Mouse (Mus musculus): Measurements from ENCODE around the gene Mef2c.

Mef2c gene

DNA sequence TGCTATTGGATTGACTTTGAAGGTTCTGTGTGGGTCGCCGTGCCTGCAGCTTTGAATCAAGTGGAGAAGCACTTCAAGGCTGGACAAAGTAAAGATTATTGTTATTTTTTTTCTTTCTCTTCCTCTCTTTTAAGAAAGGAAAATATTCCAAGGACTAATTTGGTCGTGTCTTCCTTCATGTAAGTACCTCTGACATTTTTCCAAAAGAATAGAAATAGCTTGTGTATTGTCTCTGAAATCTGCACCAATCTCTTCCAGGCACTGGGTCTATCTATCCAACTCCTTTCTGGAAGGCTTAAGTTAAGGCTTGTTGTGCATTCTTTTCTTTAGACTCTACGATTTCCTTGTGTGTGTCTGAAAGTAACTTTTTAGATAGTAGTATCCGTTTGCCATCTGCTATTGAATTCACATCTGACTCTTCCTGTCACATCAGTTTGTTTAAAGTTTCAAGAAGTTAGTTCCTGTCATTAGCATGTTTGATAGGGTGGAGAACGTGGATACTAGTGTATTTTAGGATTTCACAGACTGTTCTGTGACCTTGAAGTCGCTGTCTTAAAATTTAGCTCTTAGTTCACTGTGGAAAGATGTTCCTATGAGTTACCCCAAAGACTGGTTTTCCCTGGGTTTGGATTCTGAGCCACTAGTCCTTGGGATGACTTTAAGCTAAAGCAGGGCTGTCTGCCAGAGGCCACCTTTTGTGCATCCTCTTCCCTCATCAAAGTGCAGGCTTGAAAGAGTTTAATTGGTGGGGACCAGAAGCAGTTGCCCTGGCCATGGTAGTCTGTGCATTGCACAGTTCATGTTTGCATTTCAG, 21.3 kb downstream of the Mef2c start:
- DNase-seq (ENCODE audit: low spot score) = no peak

DNA sequence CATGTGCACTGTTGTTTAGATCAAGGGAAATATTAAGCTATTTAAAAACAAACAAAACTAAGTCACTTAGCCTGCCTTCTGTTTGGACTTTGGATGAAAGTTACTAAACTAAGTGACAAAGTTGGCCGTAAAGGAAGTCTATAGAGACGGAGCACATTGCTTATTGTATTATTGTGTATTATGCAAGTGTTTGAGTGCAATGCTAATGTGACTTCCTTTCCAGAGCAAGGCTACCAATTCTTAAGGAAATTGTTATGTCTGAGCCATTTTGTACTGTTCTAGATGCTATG, 21.8 kb downstream of the Mef2c start:
- DNase-seq (ENCODE audit: low spot score) = no peak

DNA sequence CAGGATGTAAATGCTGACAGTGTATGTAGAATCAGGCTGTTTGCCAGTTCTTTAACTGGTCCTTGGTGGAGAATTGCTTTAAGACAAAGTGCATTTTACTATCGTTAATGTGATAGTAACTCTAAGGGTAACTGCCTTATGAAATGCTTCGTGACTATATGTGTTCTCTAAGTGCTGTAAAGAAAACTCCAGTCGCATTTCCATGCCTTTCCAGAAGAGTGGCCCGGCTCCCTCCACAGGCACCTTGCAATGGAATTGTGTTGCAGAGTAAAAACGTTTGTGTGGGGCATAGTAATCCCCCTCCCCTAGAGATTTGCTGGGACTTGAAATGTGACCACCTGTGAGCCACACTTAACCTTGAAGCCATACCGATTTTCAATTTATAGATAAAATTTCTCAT, 22.2 kb downstream of the Mef2c start:
- no peak for DNase-seq (ENCODE audit: low spot score)

DNA sequence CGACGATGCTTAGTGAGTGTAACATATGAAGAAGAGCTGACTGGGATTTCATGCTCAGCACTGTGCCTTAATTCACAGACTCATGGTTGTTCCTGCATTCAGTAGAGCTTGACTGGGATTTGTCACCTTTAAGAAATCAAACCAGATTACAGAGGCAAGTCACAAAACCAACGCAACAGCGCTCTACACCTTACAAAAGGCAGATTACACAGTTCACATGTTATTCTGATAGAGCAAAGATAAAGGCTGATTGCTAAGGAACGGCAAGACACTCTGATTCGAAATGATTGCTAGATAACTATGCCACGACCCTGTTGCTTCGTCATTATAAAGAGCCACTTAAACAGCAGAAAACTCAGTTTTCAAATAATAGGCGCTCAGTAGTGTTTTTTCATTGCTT, 24.1 kb downstream of the Mef2c start:
- DNase-seq (ENCODE audit: low spot score) = no peak

DNA sequence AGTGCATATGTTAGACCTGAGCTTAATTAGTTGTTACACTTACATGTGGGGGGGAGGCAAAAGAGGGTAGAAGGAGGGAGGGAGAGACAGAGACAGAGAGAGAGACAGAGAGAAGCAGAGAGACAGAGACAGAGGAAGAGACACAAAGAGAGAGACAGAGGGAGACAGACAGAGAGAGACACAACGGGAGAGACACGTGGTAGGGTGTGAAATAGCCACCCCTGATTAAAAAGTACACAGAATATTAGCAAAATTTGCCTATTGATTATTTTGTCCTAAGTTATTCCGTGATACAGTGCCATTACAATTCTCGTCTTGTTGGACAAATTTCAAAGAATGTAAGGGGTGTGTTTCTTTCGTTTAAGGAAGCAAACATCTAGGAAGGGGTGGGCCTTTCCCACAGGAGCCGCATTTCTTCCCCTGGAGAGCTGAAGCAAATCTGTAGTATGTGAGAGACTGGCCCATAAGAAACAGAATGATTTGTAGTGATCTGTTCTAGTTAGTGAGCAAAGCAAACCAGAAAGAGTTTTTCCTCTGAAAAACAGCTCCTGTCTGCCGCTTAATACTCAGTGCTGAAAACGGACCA, 26.0 kb downstream of the Mef2c start:
- no peak for DNase-seq (ENCODE audit: low spot score)

DNA sequence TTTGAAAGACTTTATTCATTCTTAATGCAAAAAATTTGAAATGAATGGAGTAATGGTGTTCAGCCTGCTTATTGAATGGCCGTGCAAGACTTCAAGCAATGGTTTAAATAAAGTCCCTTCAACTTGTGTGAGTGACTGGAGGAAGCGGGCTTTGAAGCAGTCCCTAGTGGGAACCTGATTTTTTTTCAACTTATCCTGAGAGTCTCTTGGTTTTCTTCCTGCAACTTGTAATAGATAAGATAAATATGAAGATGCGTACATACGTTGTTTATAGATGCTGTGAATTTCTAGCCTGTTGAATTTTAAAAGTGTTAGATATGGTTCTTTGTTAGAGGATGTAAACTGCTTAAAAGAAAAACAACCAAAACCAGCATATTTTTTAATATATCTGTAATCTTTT, 27.1 kb downstream of the Mef2c start:
- no peak for DNase-seq (ENCODE audit: low spot score)

DNA sequence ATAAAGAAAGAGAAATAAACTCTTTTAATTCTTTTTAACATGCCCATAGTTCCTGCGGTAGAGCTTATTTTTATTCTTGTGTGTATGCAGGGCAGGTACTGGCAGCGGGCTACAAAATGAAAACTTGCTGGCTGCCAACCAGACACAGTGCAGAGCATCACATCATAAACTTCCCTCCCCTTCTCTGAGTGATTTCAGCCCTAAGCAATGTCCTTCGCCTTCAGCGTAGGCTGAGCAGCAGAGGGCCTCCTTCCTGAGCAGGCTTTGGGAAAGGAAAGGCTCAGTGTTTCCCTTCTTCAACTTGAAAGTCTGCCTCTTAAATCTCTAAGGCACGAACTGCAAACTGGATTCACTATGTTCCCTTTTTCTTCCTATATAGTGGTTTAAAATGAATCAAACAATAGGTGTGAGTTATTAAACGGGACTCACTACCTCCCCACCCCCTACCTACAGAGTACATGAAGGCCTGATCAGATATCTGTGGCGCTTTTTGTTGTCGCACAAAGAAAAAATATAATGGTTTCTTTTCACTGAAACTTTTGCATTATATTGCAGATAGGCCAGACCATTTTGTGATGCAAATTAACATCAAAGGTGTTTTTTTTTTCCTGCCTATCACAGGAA, 28.2 kb downstream of the Mef2c start:
- peak; percentile 19 for DNase-seq (ENCODE audit: low spot score)

DNA sequence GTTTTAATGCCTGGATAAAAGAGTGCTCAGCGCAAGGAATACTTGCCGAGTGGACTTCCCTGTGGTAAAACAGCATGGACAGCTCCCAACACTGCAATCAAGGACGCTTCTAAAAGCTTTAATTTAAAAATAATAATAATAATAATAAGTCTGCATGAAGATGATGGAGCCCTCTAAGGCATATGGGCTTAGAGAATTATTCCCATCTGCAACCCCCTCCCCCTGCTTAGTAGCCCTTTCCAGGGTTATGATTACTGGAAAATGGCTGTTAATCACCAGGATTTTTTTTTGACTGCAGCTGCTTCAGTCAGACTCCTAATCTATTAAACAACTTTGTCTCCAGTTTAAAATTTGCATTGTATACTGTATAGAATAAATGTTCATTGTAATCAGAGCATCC, 32.5 kb downstream of the Mef2c start:
- DNase-seq (ENCODE audit: low spot score) = no peak

DNA sequence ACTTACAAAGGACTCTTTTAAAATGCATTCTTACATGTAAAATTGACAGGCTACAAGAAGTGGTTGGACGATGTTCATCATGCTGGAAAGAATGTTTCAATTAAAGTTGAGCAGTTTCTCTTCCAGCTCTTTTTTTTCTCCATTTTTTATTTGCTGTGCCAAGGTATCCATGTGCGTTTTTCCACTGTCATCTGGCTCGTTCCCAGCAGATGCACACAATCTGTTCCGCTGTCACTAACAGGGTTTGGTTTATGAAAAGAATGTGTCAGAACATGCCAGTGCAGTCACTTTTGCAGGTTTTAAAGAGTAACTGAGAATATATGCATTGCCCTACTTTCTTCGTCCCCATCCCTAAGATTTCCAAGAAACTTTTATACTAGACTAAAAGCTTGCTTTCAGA, 33.3 kb downstream of the Mef2c start:
- no peak for DNase-seq (ENCODE audit: low spot score)

DNA sequence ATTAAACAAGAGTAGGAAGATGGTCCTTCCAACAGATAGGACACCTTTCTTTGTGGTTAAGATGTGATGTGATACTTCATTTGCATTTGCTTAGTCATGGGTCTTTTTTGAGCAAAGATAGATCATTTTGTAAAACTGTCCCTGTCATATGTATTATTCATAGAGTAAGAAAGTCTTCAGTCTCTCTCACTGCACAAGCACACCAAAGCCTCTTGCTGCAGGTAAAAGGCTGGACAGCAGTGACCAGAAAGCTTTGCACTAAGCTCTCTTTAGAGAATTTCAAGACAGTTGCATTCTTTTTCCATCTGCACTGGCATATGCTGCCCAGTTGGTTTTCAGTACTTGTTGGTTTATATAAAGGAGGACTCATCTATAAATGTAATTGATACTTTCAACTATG, 36.1 kb downstream of the Mef2c start:
- DNase-seq (ENCODE audit: low spot score) = no peak

DNA sequence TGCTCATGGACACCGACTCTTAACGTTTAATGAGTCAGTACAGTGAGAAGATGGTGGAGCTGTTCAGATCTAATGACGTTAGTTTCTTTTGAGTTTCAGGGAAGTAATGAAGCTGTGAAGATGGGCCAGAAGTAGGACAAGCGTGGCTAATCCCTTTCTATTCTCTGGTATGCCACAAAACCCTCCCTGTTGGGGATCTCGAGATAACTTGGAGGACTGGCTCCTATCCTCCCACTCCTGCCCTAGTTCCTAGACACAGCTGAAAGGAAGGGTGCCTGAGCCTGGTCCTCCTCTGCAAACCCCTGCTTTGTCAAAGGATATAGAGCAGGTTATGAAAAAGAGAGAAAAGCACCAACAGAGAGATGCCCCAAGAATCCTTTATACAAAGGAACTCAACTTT, 38.8 kb downstream of the Mef2c start:
- no peak for DNase-seq (ENCODE audit: low spot score)

DNA sequence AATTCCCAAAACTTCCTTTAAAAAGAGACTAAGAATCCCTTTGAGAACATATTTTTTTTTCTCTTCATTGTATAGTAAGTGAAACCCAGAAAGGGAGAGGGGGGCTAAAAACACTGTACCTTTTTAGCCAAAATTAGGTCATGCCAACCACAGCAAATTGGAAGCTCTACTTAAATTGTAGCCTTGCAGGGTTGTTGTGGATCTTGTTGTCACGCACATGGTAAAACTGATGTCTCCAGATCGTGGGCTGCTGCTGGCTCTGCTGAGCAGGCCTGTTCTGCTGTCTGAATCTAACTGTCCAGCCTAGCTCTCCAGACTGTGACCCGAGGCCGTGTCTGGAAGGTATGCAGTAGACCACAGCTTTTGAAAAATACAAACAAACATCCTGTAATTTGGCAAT, 40.9 kb downstream of the Mef2c start:
- DNase-seq (ENCODE audit: low spot score) = no peak

DNA sequence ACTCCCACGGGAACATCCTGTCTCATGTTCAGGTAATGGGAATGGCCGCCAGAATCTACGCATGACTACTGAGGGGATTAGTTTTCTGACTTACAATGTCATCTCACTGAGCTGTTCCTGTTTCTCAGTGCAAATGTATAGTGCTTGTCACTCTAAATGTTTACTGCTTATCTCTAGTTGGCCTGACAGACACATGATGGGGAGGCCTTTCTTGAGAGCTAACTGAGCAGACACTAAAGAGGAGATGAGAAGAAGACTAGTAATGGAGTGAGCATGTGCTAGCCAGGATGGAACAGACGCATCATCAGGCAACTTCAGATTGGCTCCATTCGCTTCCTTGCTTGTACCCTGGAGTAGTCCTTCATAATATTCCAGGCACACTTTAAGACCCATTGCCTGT, 43.0 kb downstream of the Mef2c start:
- no peak for DNase-seq (ENCODE audit: low spot score)

DNA sequence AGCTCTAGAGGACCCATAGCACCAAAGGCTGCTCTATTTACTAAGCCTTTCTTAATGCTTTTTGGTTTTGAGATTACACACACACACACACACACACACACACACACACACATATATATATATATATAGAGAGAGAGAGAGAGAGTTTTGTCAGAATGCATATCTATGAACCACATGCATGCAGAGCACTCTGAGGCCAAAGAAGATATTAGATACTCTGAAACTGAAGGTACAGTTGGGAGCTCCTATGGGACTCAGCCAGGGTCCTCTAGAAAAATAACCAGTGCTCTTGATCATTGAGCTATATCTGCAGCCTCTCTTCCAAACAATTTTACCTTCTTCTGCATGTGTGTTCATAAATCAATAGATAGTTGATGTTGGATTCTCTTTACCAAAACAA, 47.4 kb downstream of the Mef2c start:
- no peak for DNase-seq (ENCODE audit: low spot score)

DNA sequence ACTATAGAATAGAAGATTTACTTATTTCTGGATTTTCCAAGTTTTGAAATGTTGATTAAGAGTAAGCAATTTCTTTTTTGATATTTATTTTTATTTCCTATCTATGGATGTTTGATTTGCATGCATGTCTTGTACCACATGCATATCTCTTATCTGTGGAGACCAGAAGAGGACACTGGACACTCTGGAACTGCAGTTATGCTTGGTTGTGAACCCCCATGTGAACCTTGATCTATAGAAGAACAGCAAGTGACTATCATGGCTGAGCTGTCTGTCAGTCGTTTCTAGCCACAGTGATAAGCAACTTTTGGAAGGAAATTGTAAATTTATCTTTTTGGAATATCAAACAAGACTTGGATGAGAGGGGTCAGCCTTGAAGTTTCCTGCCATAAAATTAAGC, 48.2 kb downstream of the Mef2c start:
- no peak for DNase-seq (ENCODE audit: low spot score)

DNA sequence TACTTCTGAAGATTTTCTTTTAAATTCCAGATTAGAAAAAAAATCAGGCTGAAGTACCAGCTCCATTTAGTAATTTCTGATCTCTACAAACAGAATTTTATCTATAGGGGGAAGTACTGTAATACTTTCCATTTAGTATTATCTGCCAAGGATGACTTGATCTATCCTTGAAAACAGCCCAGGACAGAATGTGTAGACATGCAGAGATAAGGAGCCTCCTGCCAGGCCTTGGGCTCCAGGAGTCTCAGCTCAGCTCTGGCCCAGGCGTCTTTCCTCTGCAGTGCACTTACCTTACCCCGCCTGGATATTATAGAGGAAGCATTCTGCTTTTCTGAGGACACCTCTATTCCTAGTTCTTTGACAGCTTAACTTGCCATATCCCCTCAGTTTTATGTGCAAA, 59.4 kb downstream of the Mef2c start:
- DNase-seq (ENCODE audit: low spot score) = no peak

DNA sequence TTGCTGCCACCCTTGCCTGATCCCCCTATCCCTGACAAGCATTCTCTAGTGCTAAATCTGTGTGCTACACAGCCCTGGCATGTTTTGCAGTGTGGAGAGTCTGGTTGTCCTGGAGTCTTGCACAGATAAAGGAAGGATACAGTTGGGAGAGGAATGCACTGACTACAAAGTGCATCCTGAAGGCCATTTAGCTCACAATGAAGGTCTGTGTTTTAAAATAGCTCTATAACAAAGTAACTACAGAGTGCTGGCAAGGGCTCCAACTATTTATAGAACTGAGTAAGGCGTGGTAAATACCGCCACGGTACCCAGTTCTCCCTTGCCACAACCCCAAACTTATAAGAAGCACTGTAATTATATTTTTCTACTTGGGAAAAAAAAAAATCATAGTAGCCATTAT, 61.9 kb downstream of the Mef2c start:
- DNase-seq (ENCODE audit: low spot score) = no peak

DNA sequence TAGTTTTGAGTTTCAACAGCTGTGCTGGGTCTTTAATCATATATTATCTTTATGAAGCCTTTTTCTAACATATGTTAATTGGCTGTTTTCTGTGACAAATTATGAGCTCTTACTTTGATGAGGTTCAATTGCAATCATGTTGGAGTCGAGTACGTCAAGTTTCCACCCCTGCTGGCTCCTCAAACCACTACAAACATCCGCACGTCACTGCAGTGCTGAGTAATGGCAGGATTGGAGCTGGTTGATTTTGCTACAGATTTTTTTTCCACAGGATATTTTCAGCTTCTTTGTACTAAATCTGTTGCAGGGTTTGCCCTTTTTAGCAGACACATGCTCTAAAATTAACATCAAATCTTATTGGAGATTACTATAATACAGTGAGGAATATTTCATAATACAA, 62.3 kb downstream of the Mef2c start:
- no peak for DNase-seq (ENCODE audit: low spot score)

DNA sequence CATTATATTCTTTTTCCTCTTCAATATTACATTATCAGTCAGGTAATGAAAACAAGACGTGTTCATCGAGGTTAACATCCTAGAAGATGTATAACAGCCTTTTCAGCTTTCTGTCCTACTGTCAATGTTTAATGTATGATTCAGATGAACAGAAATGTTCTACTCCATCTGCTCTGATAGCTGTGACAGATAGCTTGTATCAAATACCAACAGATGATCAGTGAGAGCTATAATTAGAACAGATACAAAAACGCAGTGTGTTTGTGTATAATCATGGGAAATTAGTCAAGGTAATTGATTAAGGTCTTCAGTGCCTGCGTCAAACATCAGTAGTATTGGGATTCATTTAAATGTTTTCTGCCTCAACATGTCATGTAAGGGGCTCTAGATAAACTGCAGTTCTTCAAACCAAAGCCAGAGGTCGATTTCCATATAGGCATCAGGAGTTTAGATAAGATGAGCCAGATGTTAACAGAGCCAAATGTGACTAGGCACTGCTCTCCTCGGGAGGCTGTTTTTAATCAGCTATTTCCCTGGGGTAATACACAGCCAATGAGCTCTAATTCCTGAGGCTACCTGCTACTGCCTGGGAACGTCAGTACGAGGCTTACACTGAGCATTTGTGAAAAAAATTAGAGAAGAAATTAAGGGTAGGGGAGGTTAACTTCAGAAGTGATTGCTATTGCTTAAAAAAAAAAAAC, 63.1 kb downstream of the Mef2c start:
- no peak for DNase-seq (ENCODE audit: low spot score)

DNA sequence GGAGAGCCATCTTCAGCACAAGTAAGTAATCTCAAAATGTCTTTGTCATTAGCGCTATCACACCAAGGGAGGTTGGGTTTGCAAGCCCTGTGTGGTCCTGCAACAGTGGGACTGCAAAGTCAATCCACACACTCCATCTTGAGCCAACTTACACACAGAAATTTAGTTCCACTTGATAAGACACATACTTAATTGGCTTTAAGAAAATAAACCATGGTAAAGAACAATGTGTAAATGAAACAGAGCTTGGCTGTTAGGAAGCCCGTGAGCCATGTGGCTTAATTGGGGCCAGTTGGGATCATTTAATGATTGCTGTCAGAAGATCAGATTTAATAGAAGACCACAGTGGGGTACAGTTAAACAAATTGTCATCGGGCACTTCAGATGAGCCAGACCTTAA, 63.8 kb downstream of the Mef2c start:
- no peak for DNase-seq (ENCODE audit: low spot score)

DNA sequence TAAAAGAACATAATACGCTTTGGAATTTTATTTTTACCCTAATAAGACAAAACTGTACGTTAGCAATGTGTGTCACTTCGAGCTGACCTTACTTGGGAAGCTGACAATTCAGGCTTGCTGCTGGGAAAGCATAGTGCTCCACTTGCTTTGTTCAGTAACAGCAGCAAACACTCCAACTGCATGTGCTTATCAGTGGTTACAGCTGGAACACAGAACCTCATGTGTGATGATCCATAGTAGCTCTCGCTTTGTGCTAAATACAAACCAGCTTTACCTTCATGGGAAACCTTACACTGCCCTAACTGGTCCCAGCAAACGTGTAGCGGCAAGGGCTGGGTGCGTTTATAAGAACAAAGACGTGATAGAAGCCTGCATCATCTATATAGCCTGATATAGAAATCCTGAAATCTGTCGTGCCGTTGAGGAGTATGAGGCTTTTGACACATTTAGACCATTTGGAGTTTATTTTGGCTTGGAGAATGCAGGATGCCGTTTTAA, 65.0 kb downstream of the Mef2c start:
- no peak for DNase-seq (ENCODE audit: low spot score)

DNA sequence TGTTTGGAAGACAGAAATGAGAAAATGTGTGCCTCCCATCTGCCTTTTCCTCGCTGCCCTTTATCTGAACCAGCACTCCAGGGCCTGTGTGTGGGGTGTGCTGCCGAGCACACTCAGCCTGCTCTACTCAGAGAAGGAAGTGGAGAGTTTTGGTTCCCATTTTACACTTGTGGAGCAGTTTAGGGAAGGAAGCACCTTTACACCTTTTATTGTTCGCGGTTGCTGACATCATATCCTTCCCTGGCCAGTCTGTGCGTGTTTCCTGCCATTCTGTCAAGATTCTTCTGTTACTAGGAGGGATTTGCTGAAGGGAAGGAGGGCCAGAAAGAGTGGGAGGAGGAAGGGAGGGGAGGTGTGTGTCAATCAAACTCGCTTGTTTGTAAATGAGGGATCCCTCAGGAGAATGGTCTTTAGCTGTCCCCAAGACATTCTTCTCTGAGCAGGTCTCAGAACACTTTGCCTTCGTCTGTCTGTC, 68.2 kb downstream of the Mef2c start:
- peak; percentile 36 for DNase-seq (ENCODE audit: low spot score)

DNA sequence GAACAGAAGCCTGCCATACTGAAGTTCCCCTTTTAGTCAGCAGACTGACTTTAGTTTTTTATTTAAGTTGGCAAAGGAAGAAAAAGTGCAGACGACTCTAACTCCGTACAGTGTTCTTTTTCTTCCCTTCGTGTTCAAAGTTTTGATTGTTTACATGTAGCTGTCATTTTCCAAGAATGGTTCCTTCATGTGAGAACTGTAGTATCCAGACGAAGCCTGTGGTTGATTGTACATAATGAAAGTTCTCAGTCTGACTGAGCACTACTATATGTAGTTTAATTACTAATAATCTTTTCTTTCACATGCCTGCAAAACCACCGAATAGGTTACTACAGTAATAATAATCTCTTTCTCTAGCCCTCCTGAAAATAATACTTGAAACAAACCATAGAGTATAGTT, 68.6 kb downstream of the Mef2c start:
- no peak for DNase-seq (ENCODE audit: low spot score)
